ENCODE assay signal across 10 mouse cellular contexts in genomic region chr17:64499281-64499997, GRCm38 (mm10).
DNase-seq lines count a peak whose midpoint lies in the region; ATAC-seq and TF ChIP-seq lines count a peak whose summit lies in the region.
"Had no signal": no experiment of that assay in that cellular context is flagged by ENCODE, and none has a peak within 500 bp of the region (broad histone marks: within the 10 kb centered on the region; RNA-seq: fewer than 3 reads in every experiment).

No protein-coding gene starts in this region.

- 28% methylated on average over 15 of the region's 15 CpGs for WGBS in kidney, adult 2 months

- no peak overlapping the region for H3K4me3 ChIP-seq in gastrocnemius, adult 2 months
- H3K4me3 ChIP-seq in kidney, adult 2 months (ENCODE audit: insufficient read depth, low read depth, low read length), result no peak overlapping the region
- H3K4me3 ChIP-seq: heart, embryonic 13.5 days; myocyte had no signal

- H3K27me3 ChIP-seq in kidney, adult 2 months (replicated peaks; ENCODE audit: control insufficient read depth, insufficient read depth, low read length), result no peaks in the 10 kb centered on the region

- ATAC-seq in megakaryocyte, adult 5-6 weeks (ENCODE audit: poor library complexity, severe bottlenecking), result peak; percentile 52

- H3K36me3 ChIP-seq in kidney, adult 2 months (ENCODE audit: control insufficient read depth, insufficient read depth, low read length), result no peaks in the 10 kb centered on the region
- H3K36me3 ChIP-seq: heart, embryonic 13.5 days had no signal

- intact Hi-C loops in gastrocnemius, adult 2 months (cut with DNase I), result loop anchor here (10.0 kb wide), 1 partner anchor 375 kb away; no protein-coding TSS in a partner anchor

- DNase-seq in gastrocnemius, adult 2 months, result peak; percentile 29
- DNase-seq in gastrocnemius, postnatal 4 days (ENCODE audit: low spot score in 2 of 2), result no peak
- DNase-seq in thymus, postnatal 14 days, result peak; percentile 10
- no peak for DNase-seq in thymus, postnatal 10 days (ENCODE audit: low spot score in 2 of 2)
- DNase-seq in cerebellum, postnatal 36 days, result peak; percentile 38 to 53
- peak; percentile 75 for DNase-seq in kidney, adult 2 months
- DNase-seq in natural killer cell, adult 2 months (ENCODE audit: low spot score in 2 of 2), result no peak

- TF ChIP-seq POLR2A in kidney, adult 2 months (IDR thresholded peaks at IDR 0.05; ENCODE audit: low read depth, low read length), result no peak

- H3K27ac ChIP-seq in gastrocnemius, adult 2 months, result no peak overlapping the region
- H3K27ac ChIP-seq in kidney, adult 2 months (ENCODE audit: insufficient read depth, low read depth, low read length), result no peak overlapping the region
- H3K27ac ChIP-seq: heart, embryonic 13.5 days had no signal

- peak; percentile 62 for TF ChIP-seq CTCF in gastrocnemius, adult 2 months (IDR thresholded peaks at IDR 0.05)
- peak; percentile 79 for TF ChIP-seq CTCF in kidney, adult 2 months (conservative IDR thresholded peaks at IDR 0.05; ENCODE audit: insufficient read depth, insufficient read length, low read depth, low read length)

- H3K4me1 ChIP-seq in kidney, adult 2 months (ENCODE audit: control insufficient read depth, insufficient read depth, low read length), result no peaks in the 10 kb centered on the region
- H3K4me1 ChIP-seq: heart, embryonic 13.5 days had no signal

Comparison
In these comparisons a context has a peak if more than half of its experiments do, and no peak if none do; other contexts are left out.
1. DNase-seq: peak in gastrocnemius, adult 2 months (single experiment), thymus, postnatal 14 days (single experiment), cerebellum, postnatal 36 days (2 of 2) and kidney, adult 2 months (single experiment); none in gastrocnemius, postnatal 4 days (0 of 2), thymus, postnatal 10 days (0 of 2) and natural killer cell, adult 2 months (0 of 2).